Mouse (Mus musculus) hindbrain, embryonic 15.5 days (tissue): ENCODE results near the gene Meox1. TPM values are rescaled to one million over a fixed set of nuclear protein-coding genes. Genes with fewer than 3 reads are reported as not detected.

ENCODE experiments used
- ATAC-seq: fragments of 200-750 bp; cut with Nextera tagmentation; 2 replicates; pipeline ENCODE4 v1.8.0; 2017; ENCODE audit warnings: low read depth, moderate number of reproducible peaks, moderate TSS enrichment; ENCODE audit not compliant: low FRiP score
- H3K27ac ChIP-seq: fragments of 300-500 bp; sonication (generic); replicated peaks from 2 replicates; pipeline ENCODE4 v1.5.1; 2015; ENCODE audit warnings: mild to moderate bottlenecking, inconsistent platforms
- H3K27me3 ChIP-seq: fragments of 300-500 bp; sonication (generic); 2 replicates; pipeline ENCODE4 v1.6.1; 2015; ENCODE audit warnings: control low read depth, inconsistent platforms
- H3K36me3 ChIP-seq: fragments of 300-500 bp; sonication (generic); 2 replicates; pipeline ENCODE4 v1.6.1; 2015; ENCODE audit warnings: control low read depth, inconsistent platforms
- H3K4me1 ChIP-seq: fragments of 300-500 bp; sonication (generic); replicated peaks from 2 replicates; pipeline ENCODE4 v1.6.1; 2015; ENCODE audit warnings: control low read depth, inconsistent platforms
- H3K4me2 ChIP-seq: fragments of 300-500 bp; sonication (generic); 2 replicates; pipeline ENCODE4 v1.6.1; 2015; ENCODE audit warnings: moderate library complexity, mild to moderate bottlenecking, inconsistent platforms
- H3K4me3 ChIP-seq: fragments of 300-500 bp; sonication (generic); 2 replicates; pipeline ENCODE4 v1.5.1; 2015; ENCODE audit warnings: mild to moderate bottlenecking, inconsistent platforms
- H3K9ac ChIP-seq: fragments of 300-500 bp; sonication (generic); 2 replicates; pipeline ENCODE4 v1.6.1; 2015; ENCODE audit warnings: inconsistent platforms
- H3K9me3 ChIP-seq: fragments of 300-500 bp; sonication (generic); 2 replicates; pipeline ENCODE4 v1.6.1; 2016; ENCODE audit warnings: control low read depth, inconsistent platforms
- WGBS: fragments of 180-500 bp; shearing (Covaris S2); methylation state at CpG from one replicate; pipeline ENCODE4 v1.1.7; 2015; 5-methylcytosine and 5-hydroxymethylcytosine counted together
- polyA plus RNA-seq: library from polyadenylated mRNA; unstranded; fragments of >200 nt; fragmentation: Nextera tagmentation; extraction: Ambion mirVana; gene quantifications from 2 replicates; pipeline ENCODE4 v1.2.1, GENCODE M21; 2015

The Meox1 gene
- polyA plus RNA-seq: 0.50 and 0.51 TPM in 2 replicates

DNA sequence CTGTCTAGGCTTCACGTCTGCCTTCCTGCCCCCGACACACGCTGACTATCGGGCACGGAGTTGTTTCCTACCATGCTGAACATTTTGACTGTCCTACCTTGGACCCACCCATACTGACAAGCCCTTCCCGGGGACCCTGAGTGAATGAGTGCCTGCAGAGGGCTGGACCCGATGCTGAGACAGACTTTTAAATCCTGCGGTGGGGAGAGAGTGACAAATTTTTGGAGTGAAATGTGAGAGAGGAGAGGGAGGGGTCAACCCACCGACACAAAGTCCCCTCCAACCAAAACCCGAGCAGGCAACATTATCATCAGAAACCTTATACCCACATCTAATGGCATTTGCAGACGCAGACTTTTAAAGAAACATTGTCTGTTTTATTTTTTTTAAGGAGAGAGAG lies at the start of gene Meox1:
Gene Meox1, minus strand, starts transcription at position 171 of the 400 bp plus-strand sequence.
- Histone ChIP-seq H3K27ac (no peak within 1 kb of the TSS), H3K27me3 (peaks cover 2% of the 10 kb centered on the region; the same call in 1 of the 2 replicates), H3K9ac (no peak within 1 kb of the TSS), H3K9me3 (no peaks in the 10 kb centered on the region), H3K4me1 (peaks cover 19% of the 10 kb centered on the region), H3K4me2 (no peak within 1 kb of the TSS), H3K36me3 (no peaks in the 10 kb centered on the region), H3K4me3 (no peak within 1 kb of the TSS)
- WGBS: 38% methylated on average over 11 of the region's 11 CpGs
- no peak for ATAC-seq

GRCm38 (mm10) chr11:101943055-101943454 lies 48.9 kb upstream of the Meox1 start:
- ATAC-seq: no peak
- Histone ChIP-seq H3K9me3 (no peaks in the 10 kb centered on the region), H3K36me3 (no peaks in the 10 kb centered on the region), H3K9ac (no peak overlapping the region), H3K27ac (no peak overlapping the region), H3K27me3 (no peaks in the 10 kb centered on the region), H3K4me1 (no peaks in the 10 kb centered on the region), H3K4me2 (no peak overlapping the region), H3K4me3 (no peak overlapping the region)
- 43% methylated on average over 3 of the region's 3 CpGs for WGBS

GRCm38 (mm10) chr11:101937108-101937507 lies 42.9 kb upstream of the Meox1 start:
- H3K4me2 ChIP-seq: peak overlapping the region; percentile 86
- peak overlapping the region; percentile 42 for H3K4me3 ChIP-seq
- peaks cover 15% of the 10 kb centered on the region for H3K4me1 ChIP-seq
- peak; percentile 56; the same call in 1 of the 2 replicates for ATAC-seq
- no peaks in the 10 kb centered on the region for H3K9me3 ChIP-seq
- 0 out of 2 replicates have a peak overlapping the region, but pooled peaks have one; percentile 29 for H3K27ac ChIP-seq
- H3K36me3 ChIP-seq: no peaks in the 10 kb centered on the region
- peak overlapping the region; percentile 48 for H3K9ac ChIP-seq
- H3K27me3 ChIP-seq: 0 out of 2 replicates have a peak, but pooled peaks cover 4% of the 10 kb centered on the region
- 1% methylated on average over 32 of the region's 32 CpGs for WGBS

- H3K27ac ChIP-seq: no peak overlapping the region
- 0 out of 2 replicates have a peak, but pooled peaks cover 4% of the 10 kb centered on the region for H3K27me3 ChIP-seq
- peak overlapping the region; percentile 86 for H3K4me2 ChIP-seq
- no peak for ATAC-seq
- 30% methylated on average over 7 of the region's 7 CpGs for WGBS
- H3K4me3 ChIP-seq: no peak overlapping the region
- H3K36me3 ChIP-seq: no peaks in the 10 kb centered on the region
- peaks cover 15% of the 10 kb centered on the region for H3K4me1 ChIP-seq
- H3K9me3 ChIP-seq: no peaks in the 10 kb centered on the region
- H3K9ac ChIP-seq: no peak overlapping the region
Measured at GRCm38 (mm10) chr11:101936421-101936820, 42.2 kb upstream of the Meox1 start.

- Histone ChIP-seq H3K9me3 (no peaks in the 10 kb centered on the region), H3K27ac (no peak overlapping the region), H3K27me3 (0 out of 2 replicates have a peak, but pooled peaks cover 4% of the 10 kb centered on the region), H3K9ac (no peak overlapping the region), H3K4me1 (peaks cover 15% of the 10 kb centered on the region), H3K36me3 (no peaks in the 10 kb centered on the region), H3K4me3 (no peak overlapping the region), H3K4me2 (no peak overlapping the region)
- no peak for ATAC-seq
- WGBS: 76% methylated on average over 3 of the region's 3 CpGs
Measured at GRCm38 (mm10) chr11:101935743-101936142, 41.6 kb upstream of the Meox1 start.

DNA sequence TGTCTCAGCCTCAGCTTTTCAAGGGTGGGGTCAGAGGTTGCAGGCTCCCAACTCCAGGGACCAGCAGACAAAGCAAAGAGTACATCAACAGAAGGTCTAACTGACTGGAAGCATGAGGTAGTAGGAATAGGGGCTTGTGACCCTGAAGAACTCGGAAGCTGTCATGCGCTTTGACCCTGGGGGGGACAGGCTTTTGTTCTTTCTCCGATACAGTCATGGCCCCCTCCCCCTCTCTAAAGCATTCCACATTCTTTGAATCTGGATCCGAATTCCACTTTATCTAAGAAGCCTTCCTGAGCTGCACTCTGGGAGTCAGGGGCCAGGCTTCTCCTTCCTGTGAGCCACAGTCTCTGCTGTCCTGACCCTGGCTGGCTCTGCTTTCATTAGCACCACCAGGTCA lies 37.8 kb upstream of the Meox1 start:
- no peak overlapping the region for H3K9ac ChIP-seq
- H3K27ac ChIP-seq: no peak overlapping the region
- no peaks in the 10 kb centered on the region for H3K9me3 ChIP-seq
- WGBS: 44% methylated on average over 4 of the region's 4 CpGs
- no peak for ATAC-seq
- H3K27me3 ChIP-seq: 0 out of 2 replicates have a peak, but pooled peaks cover 4% of the 10 kb centered on the region
- H3K4me1 ChIP-seq: peaks cover 6% of the 10 kb centered on the region
- H3K4me3 ChIP-seq: no peak overlapping the region
- no peak overlapping the region for H3K4me2 ChIP-seq
- H3K36me3 ChIP-seq: no peaks in the 10 kb centered on the region

- Histone ChIP-seq H3K27ac (no peak overlapping the region), H3K4me1 (no peaks in the 10 kb centered on the region), H3K9me3 (no peaks in the 10 kb centered on the region), H3K4me2 (no peak overlapping the region), H3K36me3 (no peaks in the 10 kb centered on the region), H3K9ac (no peak overlapping the region), H3K4me3 (no peak overlapping the region), H3K27me3 (0 out of 2 replicates have a peak, but pooled peaks cover 4% of the 10 kb centered on the region)
- no peak for ATAC-seq
- WGBS: 33% methylated on average over 25 of the region's 25 CpGs
Measured at GRCm38 (mm10) chr11:101928030-101928762, 34.0 kb upstream of the Meox1 start.

DNA sequence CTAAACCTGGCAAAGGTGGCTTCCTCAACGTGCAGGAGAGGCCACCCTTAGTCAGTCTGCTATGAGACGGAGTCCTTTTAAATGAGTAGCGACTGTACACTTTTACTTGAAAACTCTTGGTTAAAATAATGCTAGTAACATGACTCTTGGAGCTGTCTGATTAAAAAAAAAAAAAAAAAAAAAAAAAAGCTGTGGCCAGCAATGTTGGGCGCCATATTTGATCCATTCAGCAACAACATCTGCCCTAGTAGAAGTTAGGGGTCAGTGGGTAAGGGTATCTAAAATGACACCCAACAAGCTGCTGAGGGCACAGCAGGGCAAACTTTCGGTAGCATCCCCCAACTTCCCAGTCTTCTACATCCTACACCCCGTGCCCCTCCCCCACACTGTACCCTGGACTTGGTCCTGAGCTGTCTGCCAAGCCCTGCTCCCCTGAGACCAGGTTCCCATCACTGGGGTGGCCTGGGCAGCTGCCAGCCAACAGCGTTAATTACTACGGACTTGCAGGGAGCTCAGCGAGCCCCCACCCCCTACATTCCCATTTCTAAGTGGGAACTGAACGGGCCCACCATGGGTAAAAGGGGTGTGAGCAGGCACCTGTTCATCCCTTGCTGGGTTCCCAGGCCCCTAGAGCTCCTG lies 32.9 kb upstream of the Meox1 start:
- H3K27me3 ChIP-seq: 0 out of 2 replicates have a peak, but pooled peaks cover 4% of the 10 kb centered on the region
- H3K4me2 ChIP-seq: no peak overlapping the region
- H3K4me3 ChIP-seq: no peak overlapping the region
- H3K9me3 ChIP-seq: no peaks in the 10 kb centered on the region
- no peaks in the 10 kb centered on the region for H3K36me3 ChIP-seq
- 69% methylated on average over 10 of the region's 10 CpGs for WGBS
- H3K9ac ChIP-seq: no peak overlapping the region
- H3K4me1 ChIP-seq: no peaks in the 10 kb centered on the region
- no peak overlapping the region for H3K27ac ChIP-seq
- ATAC-seq: no peak

- Histone ChIP-seq H3K9me3 (no peaks in the 10 kb centered on the region), H3K9ac (no peak overlapping the region), H3K27ac (no peak overlapping the region), H3K4me3 (no peak overlapping the region), H3K4me2 (no peak overlapping the region), H3K36me3 (no peaks in the 10 kb centered on the region), H3K27me3 (0 out of 2 replicates have a peak, but pooled peaks cover 4% of the 10 kb centered on the region), H3K4me1 (no peaks in the 10 kb centered on the region)
- WGBS: 78% methylated on average over 6 of the region's 6 CpGs
- no peak for ATAC-seq
Measured at GRCm38 (mm10) chr11:101925636-101926035, 31.5 kb upstream of the Meox1 start.

DNA sequence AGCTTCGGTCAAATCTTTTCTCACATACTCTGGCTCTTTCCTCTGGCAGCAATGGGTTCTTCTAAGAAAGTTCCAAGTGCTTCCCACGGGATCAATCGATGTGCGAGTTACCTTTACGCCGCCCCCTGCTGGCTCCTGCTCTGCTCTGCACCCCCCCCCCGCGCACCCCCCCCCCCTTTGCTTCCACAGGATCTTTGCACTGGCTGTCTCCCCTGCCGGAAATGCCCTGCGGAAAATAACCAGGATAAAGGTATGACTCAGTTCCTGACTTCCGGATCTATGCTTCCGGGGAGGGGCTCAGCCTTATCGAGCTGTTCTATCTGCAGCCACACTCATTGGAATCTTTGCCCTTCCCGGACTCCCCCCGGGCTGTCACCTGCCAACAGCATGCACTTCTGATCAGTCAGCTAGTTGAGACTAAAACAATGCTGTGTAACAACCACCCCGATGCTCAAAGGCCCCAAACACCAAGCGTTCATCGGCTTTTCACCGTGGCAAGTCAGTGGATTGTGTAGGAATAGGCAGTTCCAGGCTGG lies 30.3 kb upstream of the Meox1 start:
- H3K9me3 ChIP-seq: no peaks in the 10 kb centered on the region
- H3K9ac ChIP-seq: no peak overlapping the region
- no peak overlapping the region for H3K27ac ChIP-seq
- 80% methylated on average over 17 of the region's 19 CpGs for WGBS
- no peak overlapping the region for H3K4me3 ChIP-seq
- H3K4me2 ChIP-seq: no peak overlapping the region
- H3K4me1 ChIP-seq: 0 out of 2 replicates have a peak, but pooled peaks cover 2% of the 10 kb centered on the region
- H3K27me3 ChIP-seq: 0 out of 2 replicates have a peak, but pooled peaks cover 4% of the 10 kb centered on the region
- no peaks in the 10 kb centered on the region for H3K36me3 ChIP-seq
- ATAC-seq: no peak

DNA sequence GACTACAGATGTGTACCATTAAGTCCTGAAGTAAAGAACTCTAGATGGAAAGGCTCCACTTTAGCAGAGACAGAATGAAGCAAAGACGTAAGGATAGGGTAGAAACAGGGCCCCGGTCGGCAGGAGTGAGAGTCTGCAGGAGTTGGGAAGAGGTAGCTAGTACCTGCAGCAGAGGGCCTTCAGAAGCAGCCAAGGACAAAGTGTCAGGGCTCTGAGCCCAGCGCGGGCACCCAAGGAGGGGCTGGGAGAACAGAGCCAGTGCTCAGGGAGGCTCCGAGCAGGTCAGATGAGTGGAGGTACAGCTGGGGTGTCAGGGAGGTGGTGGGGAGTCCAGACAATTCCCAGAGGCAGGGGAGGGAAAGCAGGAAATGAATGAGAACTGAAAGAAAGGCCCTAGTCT lies 29.8 kb upstream of the Meox1 start:
- H3K36me3 ChIP-seq: no peaks in the 10 kb centered on the region
- H3K9ac ChIP-seq: no peak overlapping the region
- no peak overlapping the region for H3K4me2 ChIP-seq
- no peak for ATAC-seq
- no peak overlapping the region for H3K27ac ChIP-seq
- WGBS: 78% methylated on average over 6 of the region's 6 CpGs
- 0 out of 2 replicates have a peak, but pooled peaks cover 2% of the 10 kb centered on the region for H3K4me1 ChIP-seq
- H3K4me3 ChIP-seq: no peak overlapping the region
- H3K27me3 ChIP-seq: peaks cover 4% of the 10 kb centered on the region; the same call in 1 of the 2 replicates
- H3K9me3 ChIP-seq: no peaks in the 10 kb centered on the region
